Mouse (Mus musculus) testis, postnatal 14 days (tissue): ENCODE measurements around the gene Dapk3.

Source experiments
- DNase-seq: peaks from one replicate; pipeline ENCODE4 v3.0.0; 2021; ENCODE audit warnings: low spot score

Gene Dapk3

GRCm38 (mm10) chr10:81182336-81183333 is at the start of gene Dapk3:
Gene Dapk3, plus strand, starts transcription at chr10:81183005.
- peak; percentile 96 for DNase-seq

GRCm38 (mm10) chr10:81134181-81134587 is 48.6 kb upstream of the Dapk3 start:
- DNase-seq = no peak

GRCm38 (mm10) chr10:81134966-81135681 is 47.7 kb upstream of the Dapk3 start, which contains the start of gene Zbtb7a:
Gene Zbtb7a, plus strand, starts transcription at chr10:81135220.
- DNase-seq = no peak

- peak; percentile 79 for DNase-seq
Measured at GRCm38 (mm10) chr10:81135831-81136705, 46.7 kb upstream of the Dapk3 start.

- no peak for DNase-seq
Measured at GRCm38 (mm10) chr10:81136706-81137231, 46.0 kb upstream of the Dapk3 start.

GRCm38 (mm10) chr10:81137252-81138130 is 45.3 kb upstream of the Dapk3 start:
- peak; percentile 99 for DNase-seq

GRCm38 (mm10) chr10:81138131-81138782 is 44.5 kb upstream of the Dapk3 start:
- peak; percentile 72 for DNase-seq

- no peak for DNase-seq
Measured at GRCm38 (mm10) chr10:81138821-81139528, 43.8 kb upstream of the Dapk3 start.

GRCm38 (mm10) chr10:81139529-81139846 is 43.3 kb upstream of the Dapk3 start:
- no peak for DNase-seq

GRCm38 (mm10) chr10:81140005-81140404 is 42.8 kb upstream of the Dapk3 start:
- no peak for DNase-seq

- no peak for DNase-seq
Measured at GRCm38 (mm10) chr10:81140717-81141454, 41.9 kb upstream of the Dapk3 start.

DNA sequence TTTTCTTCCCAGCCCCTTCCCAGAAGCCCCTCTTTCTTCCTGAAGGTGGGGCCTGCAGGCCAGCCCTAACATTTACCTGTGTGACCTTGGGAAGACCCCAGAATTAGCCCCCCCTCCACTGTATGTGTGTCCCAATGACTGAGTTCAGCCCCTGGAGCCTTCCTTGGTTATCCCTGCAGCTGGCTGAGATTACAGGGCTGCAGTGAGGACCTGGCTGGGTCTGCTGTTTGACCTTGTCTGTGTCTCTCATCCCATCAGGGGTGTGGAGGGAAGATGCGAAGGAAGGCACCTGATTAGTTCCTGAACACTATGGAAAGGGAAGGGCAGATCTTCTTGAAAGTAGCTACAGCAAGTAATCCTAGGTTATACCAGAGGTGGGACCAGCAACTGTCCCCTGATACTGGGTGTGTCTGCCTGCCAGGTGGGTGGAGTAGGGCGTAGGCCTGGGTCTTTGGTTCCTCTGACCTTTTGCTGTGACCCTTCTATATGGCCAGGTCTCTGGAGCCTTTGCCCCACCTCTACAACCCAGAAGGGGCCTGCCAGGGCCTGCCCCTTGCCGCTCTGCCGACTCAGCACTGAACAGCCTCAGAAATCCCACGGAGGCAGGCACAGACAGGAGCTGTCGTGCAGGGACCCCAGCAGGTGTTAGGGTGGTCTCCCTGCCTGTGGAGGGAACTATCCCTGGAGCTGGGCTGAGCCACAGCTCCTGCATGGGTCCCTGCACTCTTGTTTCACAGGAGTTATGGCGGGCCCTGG is 41.2 kb upstream of the Dapk3 start:
- no peak for DNase-seq

GRCm38 (mm10) chr10:81142551-81142981 is 40.2 kb upstream of the Dapk3 start:
- no peak for DNase-seq

DNA sequence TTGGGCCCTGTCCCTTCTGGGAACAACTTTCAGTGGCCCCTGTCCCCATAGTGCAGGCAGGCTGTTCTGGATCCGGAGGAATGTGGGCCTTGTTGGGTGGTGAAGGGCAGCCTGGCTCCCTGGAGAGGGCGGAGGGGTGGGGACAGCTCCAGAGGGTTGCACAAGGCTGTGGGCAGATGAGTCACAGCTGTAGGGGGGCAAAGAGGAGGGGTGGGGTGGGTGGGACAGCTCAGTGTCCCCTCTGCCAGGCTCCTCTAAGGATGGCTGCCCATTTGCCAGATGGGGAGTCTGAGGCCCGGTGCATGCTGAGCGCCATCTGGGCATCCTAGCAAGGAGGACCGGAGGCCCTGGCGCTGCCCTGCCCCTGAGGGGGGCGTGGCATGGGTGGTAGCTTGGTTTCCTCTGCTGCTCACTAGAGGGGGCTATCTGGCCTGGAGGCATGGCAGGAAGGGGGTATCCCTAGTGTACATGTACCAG is 39.6 kb upstream of the Dapk3 start:
- DNase-seq = no peak

DNA sequence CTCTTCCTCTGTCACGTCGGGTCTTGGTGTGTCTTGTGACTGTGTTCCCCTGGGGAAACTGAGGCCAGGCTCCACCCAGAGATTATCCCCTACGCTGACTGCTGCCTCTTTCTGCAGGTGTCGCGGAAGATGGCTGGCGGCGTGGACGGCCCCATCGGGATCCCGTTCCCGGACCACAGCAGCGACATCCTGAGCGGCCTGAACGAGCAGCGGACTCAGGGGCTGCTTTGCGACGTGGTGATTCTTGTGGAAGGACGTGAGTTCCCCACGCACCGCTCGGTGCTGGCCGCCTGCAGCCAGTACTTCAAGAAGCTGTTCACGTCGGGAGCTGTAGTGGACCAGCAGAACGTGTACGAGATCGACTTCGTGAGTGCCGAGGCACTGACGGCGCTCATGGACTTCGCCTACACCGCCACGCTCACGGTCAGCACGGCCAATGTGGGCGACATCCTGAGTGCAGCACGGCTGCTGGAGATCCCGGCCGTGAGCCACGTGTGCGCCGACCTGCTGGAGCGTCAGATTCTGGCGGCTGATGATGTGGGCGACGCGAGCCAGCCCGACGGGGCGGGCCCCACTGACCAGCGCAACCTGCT is 38.9 kb upstream of the Dapk3 start:
- no peak for DNase-seq

DNA sequence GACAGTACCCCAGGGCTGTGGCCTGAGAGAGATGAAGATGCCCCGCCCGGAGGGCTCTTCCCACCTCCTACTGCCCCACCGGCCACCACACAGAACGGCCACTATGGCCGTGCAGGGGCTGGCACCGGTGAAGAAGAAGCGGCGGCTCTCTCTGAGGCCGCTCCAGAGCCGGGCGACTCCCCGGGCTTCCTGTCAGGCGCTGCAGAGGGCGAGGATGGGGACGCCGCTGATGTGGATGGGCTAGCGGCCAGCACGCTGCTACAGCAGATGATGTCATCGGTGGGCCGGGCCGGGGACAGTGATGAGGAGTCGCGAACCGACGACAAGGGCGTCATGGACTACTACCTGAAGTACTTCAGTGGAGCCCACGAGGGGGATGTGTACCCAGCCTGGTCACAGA is 38.1 kb upstream of the Dapk3 start:
- no peak for DNase-seq

DNA sequence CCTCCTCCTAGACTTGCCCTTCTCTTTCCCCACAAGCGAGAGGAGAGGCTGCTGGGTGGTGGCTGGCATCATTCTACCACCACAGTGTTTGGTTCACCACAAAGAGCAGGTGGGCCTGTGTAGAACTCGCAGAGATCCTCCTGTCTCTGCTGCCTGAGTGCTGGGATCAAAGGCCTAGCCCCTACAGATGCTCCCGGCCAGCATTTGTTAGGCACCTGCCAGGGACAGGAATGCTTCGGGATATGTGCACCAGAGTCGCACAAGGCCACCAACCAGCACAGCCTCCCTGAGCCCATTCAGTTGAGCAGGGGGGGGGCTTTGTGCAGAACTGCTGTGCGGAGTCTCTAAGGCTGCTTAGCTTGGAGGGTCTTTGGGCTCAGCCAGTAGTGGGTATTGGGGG is 37.5 kb upstream of the Dapk3 start:
- no peak for DNase-seq

DNA sequence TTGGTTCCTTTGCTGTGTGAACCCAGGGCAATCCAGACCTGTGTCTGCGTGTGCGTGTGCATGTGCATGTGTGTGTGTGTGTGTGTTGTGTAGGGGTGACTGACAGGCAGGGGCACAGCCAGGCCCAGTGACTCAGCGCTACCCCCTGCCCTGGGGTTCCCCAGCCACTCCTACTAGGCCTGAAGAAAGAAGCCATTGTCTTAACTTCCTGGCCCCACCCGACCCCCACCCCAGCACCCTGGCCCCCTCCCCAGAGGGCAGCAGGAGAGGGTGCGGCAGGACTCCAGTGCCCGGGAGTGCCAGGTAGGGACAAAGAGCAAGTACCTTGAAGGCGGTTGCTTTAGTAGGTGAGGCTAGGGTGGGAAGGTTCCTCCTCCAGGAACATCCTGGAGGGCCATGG is 37.0 kb upstream of the Dapk3 start:
- no peak for DNase-seq
